Mouse (Mus musculus): ENCODE results near the gene Arhgap23. TPM values are rescaled to one million over a fixed set of nuclear protein-coding genes. Genes with fewer than 3 reads are reported as not detected.
A peak's percentile ranks its signal among the peaks of the same experiment; 100 is the strongest.

Gene Arhgap23
- polyA plus RNA-seq, 1 experiment, result 12.1 TPM

DNA sequence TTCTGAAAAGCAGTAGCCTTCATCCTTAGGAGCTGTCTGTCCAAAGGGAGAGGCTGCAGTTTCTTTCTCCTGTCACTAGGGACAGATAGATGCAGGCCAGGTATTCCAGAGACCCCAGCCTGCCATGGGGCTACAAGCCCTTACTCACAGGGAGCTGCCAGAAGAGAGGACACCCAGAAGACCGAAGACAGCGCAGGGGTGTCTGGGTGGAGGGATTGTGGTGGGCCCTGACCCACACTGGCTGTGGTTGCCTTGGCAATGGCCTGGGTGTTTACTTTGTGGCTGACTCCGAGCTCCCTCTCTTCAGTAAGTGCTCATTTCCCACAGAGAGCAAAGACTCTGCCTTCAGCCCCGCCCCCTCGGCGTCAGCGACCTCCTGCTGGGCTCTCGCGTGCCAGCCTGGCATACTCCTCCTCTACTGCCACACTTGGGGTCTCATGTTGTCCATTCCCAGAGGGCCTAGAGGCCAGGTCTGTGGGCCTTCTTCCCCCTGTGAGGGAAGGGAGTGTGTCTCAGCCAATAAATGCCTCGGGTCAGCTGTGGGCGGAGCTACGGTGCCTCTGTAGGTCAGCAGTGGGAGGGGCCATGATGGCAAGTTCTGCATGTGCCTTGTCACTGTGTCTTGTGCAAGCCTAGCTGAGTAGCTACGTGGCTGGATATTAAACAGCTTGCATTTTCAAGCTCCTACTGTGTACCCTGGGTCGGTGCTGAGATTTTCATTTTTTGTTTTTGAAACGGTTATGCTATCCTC, 19.5 kb downstream of the Arhgap23 start:
- peaks cover 12% of the 10 kb centered on the region for H3K4me1 ChIP-seq (ENCODE audit: control insufficient read depth, insufficient read depth, insufficient read length, low read length)
- H3K4me3 ChIP-seq (ENCODE audit: low read depth, low read length), result peak overlapping the region; percentile 87
- H3K27me3 ChIP-seq (ENCODE audit: control insufficient read depth, insufficient read depth, low read length), result peaks cover 3% of the 10 kb centered on the region
- no peak for TF ChIP-seq POLR2A (IDR thresholded peaks at IDR 0.05; ENCODE audit: low read depth, low read length)
- TF ChIP-seq CTCF (IDR thresholded peaks at IDR 0.05; ENCODE audit: extremely low read depth, insufficient read length, insufficient replicate concordance, low read depth, low read length), result peak; percentile 52; the same call in 1 of the 2 replicates
- no peaks in the 10 kb centered on the region for H3K36me3 ChIP-seq (ENCODE audit: control insufficient read depth, insufficient read depth, low read length)
- WGBS, result 2% methylated on average over 15 of the region's 15 CpGs
- H3K27ac ChIP-seq (ENCODE audit: insufficient read depth, low read depth, low read length), result peak overlapping the region; percentile 70

DNA sequence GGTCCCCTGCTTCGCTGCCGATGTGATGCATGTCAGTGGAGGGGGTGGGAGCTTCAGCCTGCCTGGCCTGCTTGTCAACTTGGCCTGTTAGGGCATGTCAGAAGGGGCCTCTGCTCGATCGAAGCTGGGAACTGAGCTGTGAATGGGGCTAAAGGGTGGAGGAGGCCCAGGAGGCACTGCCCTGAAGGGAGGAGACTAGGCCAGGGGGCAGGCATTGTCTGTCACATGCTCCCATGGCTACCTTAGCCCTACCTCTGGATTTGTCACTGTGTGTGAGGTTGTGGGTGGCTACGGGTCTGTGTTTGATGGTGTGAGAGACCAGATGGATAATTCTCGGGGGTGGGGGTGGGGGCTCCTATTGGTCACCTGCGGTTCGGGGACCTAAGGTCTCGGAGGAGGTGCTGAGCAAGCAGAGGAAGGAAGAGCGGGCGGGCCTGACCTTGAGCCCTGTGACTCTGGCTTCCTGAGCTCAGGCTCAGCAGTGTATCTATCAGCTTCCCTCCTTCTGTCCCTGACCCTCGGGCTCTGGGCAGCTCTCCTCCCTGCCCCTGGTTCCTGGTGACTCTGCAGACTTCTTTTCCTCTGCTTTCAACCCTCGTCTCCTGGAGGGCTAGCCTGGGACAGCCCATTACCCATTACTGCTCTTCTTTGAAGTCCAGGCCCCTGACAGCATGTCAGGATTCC, 20.6 kb downstream of the Arhgap23 start:
- TF ChIP-seq CTCF (IDR thresholded peaks at IDR 0.05; ENCODE audit: extremely low read depth, insufficient read length, insufficient replicate concordance, low read depth, low read length) (no peak), POLR2A (IDR thresholded peaks at IDR 0.05; ENCODE audit: low read depth, low read length) (peak; percentile 23; the same call in 1 of the 2 replicates)
- Histone ChIP-seq H3K4me3 (ENCODE audit: low read depth, low read length) (no peak overlapping the region; the same call in 1 of the 2 replicates), H3K4me1 (ENCODE audit: control insufficient read depth, insufficient read depth, insufficient read length, low read length) (peaks cover 12% of the 10 kb centered on the region), H3K27ac (ENCODE audit: insufficient read depth, low read depth, low read length) (peak overlapping the region; percentile 70), H3K36me3 (ENCODE audit: control insufficient read depth, insufficient read depth, low read length) (no peaks in the 10 kb centered on the region), H3K27me3 (ENCODE audit: control insufficient read depth, insufficient read depth, low read length) (peaks cover 13% of the 10 kb centered on the region)
- WGBS, result 55% methylated on average over 13 of the region's 13 CpGs

DNA sequence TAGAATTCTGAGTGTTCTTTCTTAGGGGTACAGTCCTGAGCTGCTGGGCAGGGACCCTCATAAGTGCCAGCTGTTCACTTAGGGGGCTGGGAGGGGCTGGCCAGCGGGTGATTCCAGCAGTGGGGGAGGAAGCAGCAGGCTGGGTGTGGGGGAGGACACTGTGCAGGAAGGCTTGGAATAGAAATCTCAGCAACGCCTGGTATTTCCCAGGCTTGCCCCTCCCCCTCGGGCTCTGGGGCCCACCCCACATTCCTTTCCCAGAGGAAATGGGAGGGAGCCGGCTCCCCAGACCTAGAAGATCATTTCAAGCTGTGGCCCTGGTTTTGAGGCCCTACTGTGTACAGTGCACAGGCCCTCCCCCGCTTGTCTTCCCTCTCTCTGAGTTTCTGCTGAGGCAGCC, 22.4 kb downstream of the Arhgap23 start:
- peaks cover 25% of the 10 kb centered on the region for H3K27me3 ChIP-seq (ENCODE audit: control insufficient read depth, insufficient read depth, low read length)
- no peak overlapping the region for H3K4me3 ChIP-seq (ENCODE audit: low read depth, low read length)
- 38% methylated on average over 5 of the region's 5 CpGs for WGBS
- peaks cover 12% of the 10 kb centered on the region for H3K4me1 ChIP-seq (ENCODE audit: control insufficient read depth, insufficient read depth, insufficient read length, low read length)
- TF ChIP-seq POLR2A (IDR thresholded peaks at IDR 0.05; ENCODE audit: low read depth, low read length), result no peak
- TF ChIP-seq CTCF (IDR thresholded peaks at IDR 0.05; ENCODE audit: extremely low read depth, insufficient read length, insufficient replicate concordance, low read depth, low read length), result no peak
- peak overlapping the region; percentile 50 for H3K27ac ChIP-seq (ENCODE audit: insufficient read depth, low read depth, low read length)
- H3K36me3 ChIP-seq (ENCODE audit: control insufficient read depth, insufficient read depth, low read length), result no peaks in the 10 kb centered on the region

DNA sequence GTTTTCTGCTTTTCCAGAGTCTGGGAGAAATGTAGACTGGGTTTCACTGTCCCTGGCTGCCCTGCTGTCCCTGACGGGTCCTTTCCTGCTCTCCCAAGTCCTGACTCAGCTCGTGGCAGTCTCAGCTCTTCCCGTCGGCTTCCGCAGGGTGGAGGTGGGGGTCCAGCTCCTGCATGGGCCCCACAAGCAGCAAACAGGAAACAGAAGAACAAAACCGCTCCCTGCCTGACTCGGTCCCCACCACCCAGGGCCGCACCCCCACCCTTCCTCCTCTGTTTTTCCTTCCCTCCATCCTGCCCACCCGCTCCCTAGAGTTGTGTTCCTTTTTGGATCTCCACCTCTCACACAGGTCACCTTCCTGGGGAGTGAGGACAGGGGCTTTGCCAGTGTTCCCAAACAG, 23.5 kb downstream of the Arhgap23 start:
- Histone ChIP-seq H3K4me3 (ENCODE audit: low read depth, low read length) (no peak overlapping the region), H3K36me3 (ENCODE audit: control insufficient read depth, insufficient read depth, low read length) (no peaks in the 10 kb centered on the region), H3K4me1 (ENCODE audit: control insufficient read depth, insufficient read depth, insufficient read length, low read length) (peaks cover 12% of the 10 kb centered on the region), H3K27me3 (ENCODE audit: control insufficient read depth, insufficient read depth, low read length) (peaks cover 25% of the 10 kb centered on the region), H3K27ac (ENCODE audit: insufficient read depth, low read depth, low read length) (peak overlapping the region; percentile 50; the same call in 1 of the 2 replicates)
- 65% methylated on average over 9 of the region's 9 CpGs for WGBS
- TF ChIP-seq POLR2A (IDR thresholded peaks at IDR 0.05; ENCODE audit: low read depth, low read length) (peak; percentile 18; the same call in 1 of the 2 replicates), CTCF (IDR thresholded peaks at IDR 0.05; ENCODE audit: extremely low read depth, insufficient read length, insufficient replicate concordance, low read depth, low read length) (no peak)

DNA sequence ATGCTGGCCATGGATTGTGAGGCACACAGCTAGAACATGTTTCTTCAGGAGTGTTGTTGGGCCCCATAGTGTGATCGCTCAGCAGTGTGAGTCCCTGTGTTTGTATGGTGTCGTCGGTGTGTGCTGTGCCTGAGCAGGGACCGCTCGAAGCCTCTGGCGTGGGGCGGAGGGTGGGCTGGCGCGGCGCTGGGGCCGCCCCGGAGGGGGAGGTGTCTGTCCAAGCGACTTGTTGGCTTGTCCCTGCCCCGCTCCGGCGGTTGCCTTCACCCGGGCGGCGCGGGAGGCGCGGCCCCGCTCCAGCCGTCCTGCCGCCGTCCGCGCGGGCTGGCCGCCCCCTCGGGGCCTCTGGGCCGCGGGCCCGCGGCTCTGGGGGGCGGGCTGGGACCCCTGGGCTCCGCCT, 24.6 kb downstream of the Arhgap23 start:
- Histone ChIP-seq H3K4me3 (ENCODE audit: low read depth, low read length) (peak overlapping the region; percentile 62), H3K27me3 (ENCODE audit: control insufficient read depth, insufficient read depth, low read length) (peaks cover 25% of the 10 kb centered on the region), H3K4me1 (ENCODE audit: control insufficient read depth, insufficient read depth, insufficient read length, low read length) (peaks cover 7% of the 10 kb centered on the region), H3K27ac (ENCODE audit: insufficient read depth, low read depth, low read length) (peak overlapping the region; percentile 15; the same call in 1 of the 2 replicates), H3K36me3 (ENCODE audit: control insufficient read depth, insufficient read depth, low read length) (no peaks in the 10 kb centered on the region; the same call in 1 of the 2 replicates)
- WGBS, result 3% methylated on average over 36 of the region's 37 CpGs
- TF ChIP-seq CTCF (IDR thresholded peaks at IDR 0.05; ENCODE audit: extremely low read depth, insufficient read length, insufficient replicate concordance, low read depth, low read length) (no peak), POLR2A (IDR thresholded peaks at IDR 0.05; ENCODE audit: low read depth, low read length) (no peak)

DNA sequence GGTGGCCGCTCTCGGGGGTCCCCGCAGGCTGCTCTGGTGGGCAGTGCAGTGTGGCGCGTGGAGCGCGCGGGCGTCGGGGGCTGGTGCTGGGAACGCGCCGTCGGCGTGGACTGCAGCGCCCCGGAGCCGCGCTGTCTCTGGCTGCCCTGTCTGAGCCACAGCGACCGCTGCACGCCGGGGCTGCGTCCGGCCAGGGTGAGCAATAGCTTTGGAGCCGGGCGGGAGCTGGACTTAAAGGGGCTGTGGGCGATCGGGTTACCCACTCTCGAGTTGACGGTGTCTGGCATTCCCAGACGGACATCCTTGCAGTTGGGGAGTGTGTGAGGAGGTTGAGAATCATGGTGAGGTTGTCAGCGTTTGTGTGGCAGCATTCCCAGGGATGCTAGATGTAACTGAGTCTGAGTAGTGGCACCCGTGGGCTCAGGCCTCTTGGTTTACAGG, 25.1 kb downstream of the Arhgap23 start:
- TF ChIP-seq POLR2A (IDR thresholded peaks at IDR 0.05; ENCODE audit: low read depth, low read length) (no peak), CTCF (IDR thresholded peaks at IDR 0.05; ENCODE audit: extremely low read depth, insufficient read length, insufficient replicate concordance, low read depth, low read length) (no peak)
- WGBS, result 4% methylated on average over 34 of the region's 34 CpGs
- Histone ChIP-seq H3K27ac (ENCODE audit: insufficient read depth, low read depth, low read length) (peak overlapping the region; percentile 15), H3K4me3 (ENCODE audit: low read depth, low read length) (peak overlapping the region; percentile 62), H3K27me3 (ENCODE audit: control insufficient read depth, insufficient read depth, low read length) (peaks cover 27% of the 10 kb centered on the region), H3K4me1 (ENCODE audit: control insufficient read depth, insufficient read depth, insufficient read length, low read length) (peaks cover 7% of the 10 kb centered on the region), H3K36me3 (ENCODE audit: control insufficient read depth, insufficient read depth, low read length) (no peaks in the 10 kb centered on the region; the same call in 1 of the 2 replicates)
